Mouse (Mus musculus) frontal cortex, adult (tissue): ENCODE results near the gene Aspg.
A peak's percentile ranks its signal among the peaks of the same experiment; 100 is the strongest.

ENCODE experiments used
- ATAC-seq: cut with Nextera tagmentation; 2 replicates; pipeline ENCODE4 v1.9.2; 2017; ENCODE audit warnings: mild to moderate bottlenecking, moderate library complexity, mixed read lengths; ENCODE audit not compliant: low TSS enrichment

The Aspg gene

GRCm38 (mm10) chr12:112106541-112106971 lies at the start of gene Aspg:
Gene Aspg, plus strand, starts transcription at chr12:112106679.
- ATAC-seq = no peak; the same call in 1 of the 2 replicates

DNA sequence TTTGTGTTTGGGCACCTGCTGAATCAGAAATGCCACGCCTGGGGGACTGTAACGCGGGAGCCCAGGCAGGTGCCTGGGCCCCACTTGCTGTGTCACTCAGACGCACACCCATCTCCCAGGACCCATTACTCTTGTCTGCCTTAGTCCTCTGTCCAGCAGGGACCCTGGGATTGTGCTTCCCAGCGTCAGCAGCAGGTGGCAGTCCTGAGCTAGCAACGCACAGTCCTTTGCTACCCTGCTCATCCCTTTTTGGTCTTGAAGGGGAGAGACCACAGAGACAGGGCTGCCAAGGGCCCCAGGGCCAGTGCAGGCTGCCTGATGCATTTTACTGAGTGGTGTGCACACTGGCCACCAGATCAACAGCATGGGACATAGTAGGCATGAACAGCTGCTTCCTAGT lies 28.8 kb upstream of the Aspg start:
- ATAC-seq = peak; percentile 69; the same call in 1 of the 2 replicates

DNA sequence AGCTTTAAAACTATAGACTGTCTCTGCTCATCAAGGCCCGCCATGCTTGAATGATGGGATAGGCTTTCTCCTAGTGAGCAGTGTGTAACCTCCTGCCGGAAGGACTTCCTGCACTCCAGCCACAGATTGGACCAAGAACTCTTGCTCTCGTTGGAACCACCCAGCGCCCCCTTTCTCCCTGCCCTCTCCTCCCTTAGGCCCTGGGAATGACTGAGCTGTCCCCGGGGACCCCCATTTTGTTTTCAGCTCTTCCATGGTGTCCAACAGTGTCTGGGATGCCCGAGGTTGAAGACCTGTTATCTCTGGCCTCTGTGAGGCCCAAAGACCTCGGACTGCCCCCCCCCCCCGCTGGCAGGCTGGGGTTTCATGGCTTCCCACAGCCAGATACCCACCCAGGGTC lies 26.6 kb upstream of the Aspg start:
- no peak for ATAC-seq

DNA sequence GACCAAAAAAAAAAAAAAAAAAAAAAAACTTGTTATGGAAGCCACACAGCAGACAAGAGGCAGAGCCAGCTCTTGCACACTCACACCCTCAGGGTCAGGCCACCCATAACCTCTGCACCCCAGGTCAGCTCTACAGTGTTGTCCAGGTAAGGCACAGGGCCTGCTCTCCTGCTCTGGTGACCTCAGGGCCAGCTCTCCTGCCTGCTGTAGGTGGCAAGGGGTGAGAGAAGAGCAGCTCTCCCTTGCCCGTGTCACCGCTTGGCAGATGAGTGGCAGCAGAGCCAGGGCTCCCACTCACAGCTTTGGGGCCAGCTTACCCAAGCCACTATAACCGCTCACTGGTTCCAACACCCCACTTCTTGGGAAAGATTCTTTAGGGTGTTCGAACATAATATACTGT lies 25.6 kb upstream of the Aspg start:
- no peak for ATAC-seq

GRCm38 (mm10) chr12:112082241-112082640 lies 24.2 kb upstream of the Aspg start:
- no peak for ATAC-seq

- no peak for ATAC-seq
Measured at GRCm38 (mm10) chr12:112086250-112086649, 20.2 kb upstream of the Aspg start.

DNA sequence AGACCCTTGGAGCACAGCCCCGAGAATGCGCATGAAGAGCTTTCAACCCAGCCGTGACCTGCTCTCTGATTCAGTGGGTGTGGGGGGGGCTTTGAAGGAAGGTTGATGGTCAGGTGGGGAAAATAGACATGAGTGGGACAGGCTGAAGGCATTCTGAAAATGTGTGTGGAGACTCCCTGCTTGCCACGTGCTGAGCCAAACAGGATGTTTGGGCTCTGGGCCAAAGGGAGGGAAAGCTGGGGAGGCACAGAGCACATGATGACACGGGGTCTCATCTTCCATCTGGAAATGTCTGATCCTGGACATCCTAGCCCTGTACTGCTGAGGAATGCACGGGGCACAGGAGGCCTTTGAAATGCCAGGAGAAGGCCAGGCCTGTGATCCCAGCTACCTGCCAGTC lies 19.8 kb upstream of the Aspg start:
- no peak for ATAC-seq

DNA sequence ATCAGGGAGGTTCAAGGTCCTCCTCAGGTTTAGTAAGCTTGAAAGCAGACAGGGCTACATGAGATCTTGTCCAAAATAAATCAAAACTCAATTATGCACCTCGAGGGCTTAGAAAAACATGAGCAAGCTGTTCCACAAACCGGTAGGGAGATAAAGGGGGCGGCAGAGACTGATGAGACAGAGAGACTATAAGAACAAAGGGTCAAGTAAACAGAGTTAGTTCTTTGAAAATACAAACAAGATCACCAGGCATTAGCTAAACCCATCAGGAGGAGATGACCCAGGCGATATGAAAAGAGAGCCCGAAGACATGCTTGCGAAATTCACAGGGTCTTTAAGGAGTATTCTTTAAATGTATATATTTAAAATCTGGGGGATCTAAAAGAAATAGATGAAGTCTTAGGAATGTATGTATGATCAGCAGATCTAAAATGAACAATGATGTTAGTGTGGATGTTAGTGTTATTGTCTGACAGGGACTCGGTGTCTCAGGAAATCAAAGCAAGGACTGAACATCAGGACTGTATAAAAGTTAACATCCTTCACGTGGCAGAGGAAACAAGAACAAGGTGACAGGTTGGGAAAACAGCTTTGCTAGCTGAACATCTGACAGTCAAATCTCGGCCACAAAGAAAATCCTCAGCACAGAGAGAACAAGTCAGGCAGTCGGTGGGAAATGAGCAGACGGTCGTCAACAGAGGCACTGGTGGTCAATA lies 17.7 kb upstream of the Aspg start:
- no peak for ATAC-seq

DNA sequence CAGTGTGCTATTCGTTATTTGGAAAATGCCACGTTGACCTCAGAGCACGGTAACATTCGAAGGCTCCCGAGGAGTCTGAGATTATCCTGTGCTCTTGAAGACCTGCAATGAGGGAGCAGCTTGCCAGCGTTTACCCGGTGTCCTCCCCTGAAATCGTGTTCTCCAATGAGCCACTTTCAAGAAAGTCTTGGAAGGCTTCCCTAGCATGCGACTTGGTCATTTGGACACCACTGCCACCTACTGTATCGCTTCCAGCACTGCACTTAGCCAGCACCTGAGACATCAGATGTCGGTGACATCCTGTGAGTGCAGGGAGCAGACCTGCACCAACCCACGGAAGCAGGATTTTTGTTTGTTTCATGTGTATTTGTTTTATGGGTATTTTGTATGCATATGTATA lies 15.4 kb upstream of the Aspg start:
- ATAC-seq = peak; percentile 90

- ATAC-seq = no peak
Measured at GRCm38 (mm10) chr12:112094261-112094880, 12.1 kb upstream of the Aspg start.

DNA sequence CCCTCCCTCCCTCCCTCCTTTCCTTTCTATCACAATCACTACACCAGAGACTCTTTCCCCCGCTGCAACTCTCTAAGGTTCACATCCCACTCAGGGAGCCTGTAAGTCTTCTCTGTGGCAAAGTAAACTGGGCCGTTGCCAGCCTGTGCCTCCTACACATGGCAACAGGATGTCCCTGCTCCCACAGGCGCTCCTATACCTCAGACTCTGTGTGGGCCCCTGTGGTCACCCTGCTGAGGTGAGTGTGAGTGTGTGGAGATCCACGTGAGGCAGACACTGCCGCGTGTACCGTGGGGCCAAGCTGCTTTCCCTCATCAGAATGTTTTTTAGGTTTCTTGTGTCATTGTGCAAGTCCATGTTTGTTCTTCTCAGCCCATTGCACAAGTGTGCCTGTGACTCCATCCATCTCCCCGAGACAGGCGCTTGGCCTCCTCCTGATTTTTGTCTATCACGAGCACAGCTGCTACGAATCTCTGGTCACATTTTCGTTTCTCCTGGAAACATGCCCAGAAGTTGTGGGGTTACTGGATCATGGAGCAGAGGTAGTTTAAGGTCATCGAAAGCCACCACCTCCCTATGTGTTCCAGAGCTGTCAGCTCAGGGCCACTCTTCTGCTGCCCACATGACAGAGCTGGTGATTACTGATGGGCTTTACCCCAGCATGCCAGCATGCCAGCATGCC lies 10.3 kb upstream of the Aspg start:
- ATAC-seq = peak; percentile 91

GRCm38 (mm10) chr12:112096733-112097117 lies 9.8 kb upstream of the Aspg start:
- no peak for ATAC-seq

DNA sequence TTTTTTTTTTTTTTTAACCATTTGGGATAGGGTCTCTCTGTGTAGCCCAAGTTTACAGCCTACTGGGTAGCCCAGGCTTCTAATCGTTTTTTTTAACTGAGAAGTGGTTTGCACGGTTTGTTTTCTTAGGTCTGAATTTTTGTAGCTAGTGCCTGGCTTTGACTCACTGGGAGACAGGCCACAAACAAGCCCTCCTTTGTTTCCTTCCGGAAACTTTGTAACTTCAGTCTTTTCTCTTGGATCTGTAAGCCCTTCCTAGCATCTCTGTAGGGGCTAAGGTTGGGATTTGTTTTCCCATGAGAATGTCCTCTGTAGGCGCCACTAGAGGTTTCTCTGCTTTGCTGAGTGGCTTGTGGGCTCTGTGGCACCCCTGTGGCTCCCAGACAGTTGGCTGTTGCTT lies 6.4 kb upstream of the Aspg start:
- no peak for ATAC-seq

GRCm38 (mm10) chr12:112101045-112101444 lies 5.4 kb upstream of the Aspg start:
- ATAC-seq = 0 out of 2 replicates have a peak, but pooled peaks have one; percentile 28

GRCm38 (mm10) chr12:112103179-112103578 lies 3.3 kb upstream of the Aspg start:
- no peak for ATAC-seq

GRCm38 (mm10) chr12:112104890-112105289 lies 1.6 kb upstream of the Aspg start:
- ATAC-seq = peak; percentile 54; the same call in 1 of the 2 replicates

GRCm38 (mm10) chr12:112107685-112108084 lies 1.2 kb downstream of the Aspg start:
- ATAC-seq = no peak

GRCm38 (mm10) chr12:112108696-112109445 lies 2.4 kb downstream of the Aspg start:
- no peak for ATAC-seq

GRCm38 (mm10) chr12:112109701-112110100 lies 3.2 kb downstream of the Aspg start:
- ATAC-seq = no peak

- no peak for ATAC-seq
Measured at GRCm38 (mm10) chr12:112111323-112111722, 4.8 kb downstream of the Aspg start.

GRCm38 (mm10) chr12:112112235-112112634 lies 5.8 kb downstream of the Aspg start:
- ATAC-seq = no peak
